Mouse (Mus musculus): Measurements from ENCODE around the gene Fam189b.

- TF ChIP-seq CTCF (IDR thresholded peaks at IDR 0.05; ENCODE audit: borderline replicate concordance, insufficient read depth, low read depth, low read length): no peak
- no peak for TF ChIP-seq POLR2A (IDR thresholded peaks at IDR 0.05; ENCODE audit: borderline replicate concordance, insufficient read depth, low read length)
Observed at GRCm38 (mm10) chr3:89203142-89203514, 20.2 kb downstream of the Fam189b start.
